Mouse (Mus musculus) C2C12 (cell line): ENCODE results near the gene Zfp239.

Source experiments
- CEBPB ChIP-seq: IDR thresholded peaks from one replicate; pipeline ENCODE4 v1.6.1; 2011; ENCODE audit warnings: low read depth, mild to moderate bottlenecking, control low read depth, moderate library complexity
- CTCF ChIP-seq: IDR thresholded peaks from one replicate; pipeline ENCODE4 v1.5.1; 2011; ENCODE audit not compliant: control insufficient read depth, insufficient read depth, insufficient read length
- MAX ChIP-seq: IDR thresholded peaks from one replicate; pipeline ENCODE4 v1.6.1; 2011; ENCODE audit warnings: mild to moderate bottlenecking, control low read depth
- MYOD1 ChIP-seq: IDR thresholded peaks from one replicate; pipeline ENCODE4 v1.6.1; 2011; ENCODE audit warnings: low read depth; ENCODE audit not compliant: control insufficient read depth, insufficient read length
- MYOG ChIP-seq: IDR thresholded peaks from one replicate; pipeline ENCODE4 v1.6.1; 2011; ENCODE audit not compliant: control insufficient read depth, insufficient read length; ENCODE audit errors: extremely low read depth
- USF1 ChIP-seq: IDR thresholded peaks from one replicate; pipeline ENCODE4 v1.6.1; 2011; ENCODE audit warnings: low read depth, mild to moderate bottlenecking, control low read depth, moderate library complexity

GRCm38 (mm10) chr6:117902556-117902955, 40.7 kb downstream of the Zfp239 start:
- no peak for TF ChIP-seq USF1
- TF ChIP-seq CTCF: no peak
- no peak for TF ChIP-seq MAX
- no peak for TF ChIP-seq MYOG
- no peak for TF ChIP-seq CEBPB
- TF ChIP-seq MYOD1: no peak
